Mouse (Mus musculus) thymus, adult 2 months (tissue): ENCODE measurements around the gene Nepn. TPM values are rescaled to one million over a fixed set of nuclear protein-coding genes. Genes with fewer than 3 reads are reported as not detected.
"Not testable (repeated sequence)": the region's sequence is repeated elsewhere in the genome, so short reads cannot be mapped to it uniquely, and the experiment has no call there.

Source experiments
- DNase-seq: peaks from one replicate; pipeline ENCODE4 v3.0.0; 2021
- H3K27ac ChIP-seq: fragments of 200-500 bp; 2 replicates; pipeline ENCODE4 v1.5.1; 2012; ENCODE audit warnings: low read length, control low read depth; ENCODE audit not compliant: control insufficient read depth, insufficient read depth
- H3K27me3 ChIP-seq: fragments of 200-500 bp; 2 replicates; pipeline ENCODE4 v1.6.1; 2012; ENCODE audit warnings: mild to moderate bottlenecking, low read length, moderate library complexity, mixed read lengths; ENCODE audit not compliant: control insufficient read depth, insufficient read depth
- H3K36me3 ChIP-seq: fragments of 200-500 bp; 2 replicates; pipeline ENCODE4 v1.6.1; 2012; ENCODE audit warnings: mild to moderate bottlenecking, low read length, moderate library complexity; ENCODE audit not compliant: control insufficient read depth, insufficient read depth
- H3K4me1 ChIP-seq: fragments of 200-500 bp; replicated peaks from 2 replicates; pipeline ENCODE4 v1.6.1; 2012; ENCODE audit warnings: low read length; ENCODE audit not compliant: control insufficient read depth, insufficient read depth
- H3K4me3 ChIP-seq: fragments of 200-500 bp; 2 replicates; pipeline ENCODE4 v1.5.1; 2012; ENCODE audit warnings: mild to moderate bottlenecking, low read length, control low read depth, moderate library complexity; ENCODE audit not compliant: control insufficient read depth, insufficient read depth
- CTCF ChIP-seq: fragments of 200-500 bp; IDR thresholded peaks from 2 replicates; pipeline ENCODE4 v1.5.1; 2012; ENCODE audit warnings: mild to moderate bottlenecking, control low read depth, low read length, moderate library complexity, borderline replicate concordance; ENCODE audit not compliant: control insufficient read depth, poor library complexity, insufficient read depth; ENCODE audit errors: extremely low read depth
- POLR2A ChIP-seq: fragments of 200-500 bp; IDR thresholded peaks from 2 replicates; pipeline ENCODE4 v1.6.1; 2012; ENCODE audit warnings: mild to moderate bottlenecking, low read length, control low read depth, moderate library complexity; ENCODE audit not compliant: control insufficient read depth, poor library complexity, insufficient read depth; ENCODE audit errors: extremely low read depth
- WGBS: fragments of 180-500 bp; shearing (Covaris S2); methylation state at CpG from one replicate; pipeline ENCODE4 v1.1.7; 2018; 5-methylcytosine and 5-hydroxymethylcytosine counted together
- polyA plus RNA-seq: library from polyadenylated mRNA; depleted of rRNA; stranded (reverse); fragments of >200 nt; gene quantifications from 2 replicates; pipeline ENCODE4 v1.2.3, GENCODE M21; 2012; rRNA removed

The Nepn gene
- polyA plus RNA-seq = 0.18 and 0.20 TPM in 2 replicates

- no peak within 1 kb of the TSS for H3K4me3 ChIP-seq
- H3K27me3 ChIP-seq = no peaks in the 10 kb centered on the region
- WGBS = 84% methylated on average over 5 of the region's 5 CpGs
- H3K36me3 ChIP-seq = no peaks in the 10 kb centered on the region
- H3K4me1 ChIP-seq = no peaks in the 10 kb centered on the region
- DNase-seq = no peak
- H3K27ac ChIP-seq = no peak within 1 kb of the TSS
- TF ChIP-seq POLR2A = no peak
- no peak for TF ChIP-seq CTCF
Observed at GRCm38 (mm10) chr10:52388922-52389430, at the start of gene Nepn. Nepn (plus strand) TSS chr10:52388972.

GRCm38 (mm10) chr10:52343324-52343723, 45.4 kb upstream of the Nepn start:
- WGBS = 100% methylated on average over 4 of the region's 4 CpGs
- H3K4me1 ChIP-seq, H3K4me3 ChIP-seq, DNase-seq, H3K27me3 ChIP-seq, H3K27ac ChIP-seq: not testable (repeated sequence)
- H3K36me3 ChIP-seq = peaks cover 11% of the 10 kb centered on the region

- 94% methylated on average over 9 of the region's 9 CpGs for WGBS
- Histone ChIP-seq H3K36me3 (peaks cover 12% of the 10 kb centered on the region), H3K27me3 (no peaks in the 10 kb centered on the region), H3K4me1 (no peaks in the 10 kb centered on the region), H3K4me3 (no peak overlapping the region), H3K27ac (no peak overlapping the region)
- DNase-seq = no peak
- TF ChIP-seq POLR2A (no peak), CTCF (no peak)
Observed at GRCm38 (mm10) chr10:52353184-52353583, 35.6 kb upstream of the Nepn start.

GRCm38 (mm10) chr10:52358467-52358866, 30.3 kb upstream of the Nepn start, which contains the start of gene Gm26741:
Gm26741 (plus strand) TSS chr10:52358767.
- Histone ChIP-seq H3K4me1 (no peaks in the 10 kb centered on the region), H3K36me3 (no peaks in the 10 kb centered on the region), H3K27ac (no peak within 1 kb of the TSS), H3K27me3 (no peaks in the 10 kb centered on the region), H3K4me3 (no peak within 1 kb of the TSS)
- DNase-seq = no peak
- no peak for TF ChIP-seq POLR2A
- TF ChIP-seq CTCF = no peak
- WGBS = 90% methylated on average over 2 of the region's 2 CpGs

- 98% methylated on average over 4 of the region's 4 CpGs for WGBS
- no peaks in the 10 kb centered on the region for H3K4me1 ChIP-seq
- TF ChIP-seq POLR2A (no peak), CTCF (no peak)
- DNase-seq = no peak
- H3K27me3 ChIP-seq = no peaks in the 10 kb centered on the region
- H3K4me3 ChIP-seq = no peak overlapping the region
- H3K36me3 ChIP-seq = no peaks in the 10 kb centered on the region
- H3K27ac ChIP-seq = no peak overlapping the region
Observed at GRCm38 (mm10) chr10:52360241-52360735, 28.5 kb upstream of the Nepn start.

GRCm38 (mm10) chr10:52360862-52361609, 27.7 kb upstream of the Nepn start:
- H3K27ac ChIP-seq = no peak overlapping the region
- DNase-seq = no peak
- no peaks in the 10 kb centered on the region for H3K36me3 ChIP-seq
- no peaks in the 10 kb centered on the region for H3K27me3 ChIP-seq
- TF ChIP-seq POLR2A (no peak), CTCF (no peak)
- 95% methylated on average over 9 of the region's 9 CpGs for WGBS
- H3K4me1 ChIP-seq = no peaks in the 10 kb centered on the region
- no peak overlapping the region for H3K4me3 ChIP-seq

GRCm38 (mm10) chr10:52368376-52368775, 20.4 kb upstream of the Nepn start:
- no peak for DNase-seq
- no peaks in the 10 kb centered on the region for H3K4me1 ChIP-seq
- no peak overlapping the region for H3K4me3 ChIP-seq
- H3K36me3 ChIP-seq = no peaks in the 10 kb centered on the region
- no peak overlapping the region for H3K27ac ChIP-seq
- H3K27me3 ChIP-seq = no peaks in the 10 kb centered on the region
- no peak for TF ChIP-seq CTCF
- no peak for TF ChIP-seq POLR2A
- 98% methylated on average over 4 of the region's 4 CpGs for WGBS
